Mouse (Mus musculus): ENCODE results near the gene Adam1b.

Gene Adam1b

GRCm38 (mm10) chr5:121503231-121503630, at the start of gene Adam1b:
Adam1b (minus strand) TSS chr5:121503435.
- no peak for DNase-seq (ENCODE audit: low spot score in 2 of 2)

GRCm38 (mm10) chr5:121549196-121549595, 46.0 kb upstream of the Adam1b start:
- DNase-seq (ENCODE audit: low spot score in 2 of 2) = no peak

DNA sequence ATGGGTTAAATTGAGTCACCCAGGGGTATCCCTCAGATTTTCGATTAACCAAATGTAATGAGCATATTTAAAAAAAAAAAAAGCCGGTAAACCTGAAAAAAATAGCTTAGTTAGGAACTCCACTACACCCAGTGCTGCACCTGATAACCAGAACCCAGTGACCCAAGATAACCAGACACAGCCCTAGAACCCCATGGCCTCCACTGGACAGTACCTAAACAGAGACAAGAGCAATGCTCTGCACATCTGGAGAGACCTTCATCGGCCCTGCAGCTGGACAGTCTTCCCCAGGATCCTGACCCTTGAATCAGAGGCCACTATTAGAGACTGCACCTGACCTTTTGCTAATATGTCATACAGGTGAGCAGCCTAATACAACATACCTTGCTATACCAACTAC, 43.8 kb upstream of the Adam1b start:
- no peak for DNase-seq (ENCODE audit: low spot score in 2 of 2)

DNA sequence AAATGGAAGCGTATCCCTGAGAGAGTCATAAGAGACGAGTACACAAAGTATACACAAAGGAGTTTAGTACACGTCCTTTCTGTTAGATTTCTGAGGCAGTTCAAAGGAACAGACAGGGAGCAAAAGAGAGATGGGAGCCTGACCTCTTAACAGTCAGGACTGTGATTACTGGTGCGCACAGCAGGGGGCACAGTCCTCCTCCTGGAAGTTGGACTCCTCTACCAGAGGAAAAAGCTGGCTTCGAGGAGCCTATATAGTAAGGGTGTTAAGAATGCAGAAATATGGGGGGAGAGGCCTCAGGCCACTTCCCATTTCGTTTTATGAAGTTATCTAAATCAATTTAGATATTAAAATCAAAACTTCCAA, 43.3 kb upstream of the Adam1b start:
- DNase-seq (ENCODE audit: low spot score in 2 of 2) = peak; percentile 32 to 41

- DNase-seq (ENCODE audit: low spot score in 2 of 2) = peak; percentile 95 to 97
Measured at GRCm38 (mm10) chr5:121545793-121546529, 42.7 kb upstream of the Adam1b start, which contains the start of gene Mapkapk5. Mapkapk5 (minus strand) TSS chr5:121545905.

DNA sequence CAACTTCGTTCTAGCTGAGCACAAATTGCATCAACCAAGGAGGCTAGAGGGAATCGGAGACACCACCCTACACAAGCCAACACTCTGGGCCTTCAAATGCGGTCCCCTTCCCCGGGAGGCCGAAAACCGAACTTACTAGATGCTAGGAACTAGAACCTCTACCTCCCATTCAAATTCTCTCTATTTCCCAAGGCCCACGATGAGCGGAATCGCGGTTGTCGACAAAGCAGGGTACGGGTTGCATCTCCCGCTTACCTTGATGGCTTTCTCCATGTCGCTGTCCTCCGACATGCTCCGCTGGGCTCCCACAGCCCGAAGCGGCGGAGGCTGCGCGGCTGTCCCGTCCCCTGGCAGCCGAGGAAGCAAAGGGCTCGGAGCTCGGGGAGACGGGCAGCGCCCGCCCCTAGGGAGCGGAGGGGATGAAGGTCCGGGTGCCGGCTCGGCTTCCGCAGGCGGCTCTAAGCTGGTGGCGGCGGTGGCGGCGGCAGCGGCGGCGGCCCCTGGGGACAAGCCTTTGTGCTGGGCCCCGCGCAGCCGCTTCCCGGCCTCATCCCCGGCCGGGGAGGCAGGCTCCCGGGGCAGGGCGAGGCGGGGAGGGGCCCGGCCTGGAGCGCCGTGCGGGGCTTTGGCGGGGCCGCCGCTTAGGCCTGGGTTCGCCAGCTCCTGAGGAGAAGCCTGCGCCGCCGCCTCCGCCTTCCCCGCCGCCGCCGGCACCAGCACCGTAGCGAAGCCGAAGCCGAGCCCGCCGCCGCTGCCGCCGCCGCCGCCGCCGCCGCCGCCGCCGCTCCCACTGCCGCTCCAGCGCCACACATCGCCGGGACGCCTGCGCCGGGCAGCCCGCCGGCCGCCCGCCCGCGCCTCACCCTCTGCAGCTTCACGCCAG, 41.9 kb upstream of the Adam1b start, which contains the start of the genes Adam1a and Gm42878:
Gene Adam1a (minus strand): TSS at position 573 of the 883 bp plus-strand sequence.
Gene Gm42878 (minus strand): TSS at position 573 of the 883 bp plus-strand sequence.
- DNase-seq (ENCODE audit: low spot score in 2 of 2) = peak; percentile 34 to 47

DNA sequence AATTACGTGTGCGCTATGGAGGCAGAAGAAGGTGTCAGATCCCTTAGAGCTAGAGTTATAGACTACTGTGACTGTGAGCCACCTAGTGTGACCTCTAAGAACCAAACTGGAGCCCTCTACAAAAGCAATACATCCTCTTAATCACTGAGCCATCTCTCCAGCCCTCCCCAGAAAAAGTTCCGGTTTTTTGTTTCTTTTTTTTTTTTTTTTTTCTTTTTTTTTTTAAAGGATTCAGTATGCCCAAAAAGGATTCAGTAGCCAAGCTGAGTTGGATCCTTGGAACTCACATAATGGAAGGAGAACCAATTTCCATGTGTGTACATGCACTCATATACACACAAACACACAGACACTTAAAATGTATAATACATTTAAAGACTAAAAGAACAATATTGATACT, 40.1 kb upstream of the Adam1b start:
- no peak for DNase-seq (ENCODE audit: low spot score in 2 of 2)

DNA sequence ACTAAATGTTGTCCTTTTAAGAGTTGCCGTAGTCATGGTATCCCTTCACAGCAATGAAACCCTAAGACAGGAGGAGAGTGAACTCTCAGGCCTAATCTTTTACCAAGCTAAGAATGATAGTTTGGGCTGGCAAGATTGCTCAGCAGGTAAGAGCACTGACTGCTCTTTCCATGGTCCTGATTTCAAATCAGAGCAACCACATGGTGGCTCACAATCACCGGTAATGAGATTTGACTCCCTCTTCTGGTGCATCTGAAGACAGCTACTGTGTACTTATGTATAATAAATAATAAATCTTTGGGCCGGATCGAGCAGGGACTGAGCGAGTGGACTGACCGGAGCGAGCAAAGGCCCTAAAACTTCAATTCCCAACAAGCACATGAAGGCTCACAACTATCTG, 38.0 kb upstream of the Adam1b start:
- DNase-seq (ENCODE audit: low spot score in 2 of 2) = no peak

DNA sequence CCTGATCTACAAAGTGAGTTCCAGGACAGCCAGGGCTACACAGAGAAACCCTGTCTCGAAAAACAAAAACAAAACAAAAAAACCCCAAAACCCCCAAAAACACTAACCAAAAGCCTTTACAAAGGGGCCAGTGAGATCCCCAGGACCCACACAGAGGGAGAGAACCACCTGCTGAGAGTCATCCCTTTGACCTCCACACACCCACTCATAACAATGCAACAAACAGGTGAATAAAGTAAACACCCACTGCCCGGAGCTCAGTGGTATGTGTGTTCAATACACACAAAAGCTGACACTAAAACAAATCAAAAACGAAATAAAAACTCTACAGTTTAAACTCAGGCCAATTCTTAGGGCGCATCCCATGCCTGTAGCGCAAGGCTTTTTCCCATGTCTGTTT, 36.8 kb upstream of the Adam1b start:
- no peak for DNase-seq (ENCODE audit: low spot score in 2 of 2)

GRCm38 (mm10) chr5:121537588-121537987, 34.4 kb upstream of the Adam1b start:
- DNase-seq (ENCODE audit: low spot score in 2 of 2) = no peak

GRCm38 (mm10) chr5:121536921-121537555, 33.8 kb upstream of the Adam1b start:
- DNase-seq (ENCODE audit: low spot score in 2 of 2) = no peak

DNA sequence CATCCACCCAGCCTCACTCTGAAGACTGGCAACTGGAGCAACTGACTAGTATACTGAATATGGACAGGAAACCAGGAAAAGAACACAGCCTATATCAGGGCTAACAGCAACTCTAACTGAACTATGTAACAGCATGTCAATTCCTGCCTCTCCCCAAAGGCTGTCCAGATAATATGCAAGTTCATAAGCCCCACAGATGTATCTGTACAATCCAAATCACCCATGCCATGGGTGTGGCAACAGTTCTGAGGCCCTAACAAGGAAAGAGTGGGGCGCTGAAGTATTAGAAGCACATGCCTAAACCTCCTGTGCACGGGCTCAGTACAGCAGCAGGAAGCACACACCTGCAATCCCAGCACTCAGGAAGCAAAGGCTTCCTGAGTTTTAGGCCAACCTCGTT, 31.9 kb upstream of the Adam1b start:
- DNase-seq (ENCODE audit: low spot score in 2 of 2) = no peak

DNA sequence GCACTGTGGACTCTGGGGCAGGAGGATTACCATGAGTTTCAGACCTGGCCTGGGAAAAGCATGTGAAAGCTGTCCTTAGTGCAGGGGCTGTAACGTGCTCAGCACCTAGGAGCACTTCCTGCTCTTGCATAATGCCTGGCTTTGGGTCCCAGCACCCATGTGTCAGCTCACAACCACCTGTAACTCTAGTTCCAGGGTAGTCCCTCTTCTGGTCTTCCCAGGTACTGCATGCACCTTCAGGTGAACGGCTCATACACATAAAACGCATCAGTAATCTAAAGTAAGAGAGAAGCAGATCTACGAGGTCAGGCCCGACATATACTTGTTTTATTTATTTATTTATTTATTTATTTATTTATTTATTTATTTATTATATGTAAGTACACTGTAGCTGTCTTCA, 31.3 kb upstream of the Adam1b start:
- DNase-seq (ENCODE audit: low spot score in 2 of 2) = peak in 1 of 2 experiments; percentile 19

GRCm38 (mm10) chr5:121526961-121527360, 23.7 kb upstream of the Adam1b start:
- DNase-seq (ENCODE audit: low spot score in 2 of 2) = no peak

DNA sequence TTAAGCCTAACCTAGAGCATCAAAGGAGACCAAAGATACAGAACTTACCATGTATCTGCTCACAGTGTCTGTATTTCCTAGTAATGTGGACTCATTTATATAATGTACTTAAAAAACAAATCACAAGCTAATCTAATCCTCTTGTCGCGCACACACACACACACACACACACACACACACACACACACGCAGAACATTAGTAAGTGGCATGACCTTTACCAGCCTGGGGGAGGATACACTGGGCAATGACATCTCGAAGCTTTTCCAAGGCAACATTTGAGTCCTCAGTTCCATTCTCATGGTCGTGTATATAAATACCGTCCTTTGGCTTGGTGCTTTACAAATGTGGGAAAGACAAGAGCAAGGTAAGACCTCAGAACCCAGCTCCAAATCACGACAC, 23.3 kb upstream of the Adam1b start:
- DNase-seq (ENCODE audit: low spot score in 2 of 2) = no peak

DNA sequence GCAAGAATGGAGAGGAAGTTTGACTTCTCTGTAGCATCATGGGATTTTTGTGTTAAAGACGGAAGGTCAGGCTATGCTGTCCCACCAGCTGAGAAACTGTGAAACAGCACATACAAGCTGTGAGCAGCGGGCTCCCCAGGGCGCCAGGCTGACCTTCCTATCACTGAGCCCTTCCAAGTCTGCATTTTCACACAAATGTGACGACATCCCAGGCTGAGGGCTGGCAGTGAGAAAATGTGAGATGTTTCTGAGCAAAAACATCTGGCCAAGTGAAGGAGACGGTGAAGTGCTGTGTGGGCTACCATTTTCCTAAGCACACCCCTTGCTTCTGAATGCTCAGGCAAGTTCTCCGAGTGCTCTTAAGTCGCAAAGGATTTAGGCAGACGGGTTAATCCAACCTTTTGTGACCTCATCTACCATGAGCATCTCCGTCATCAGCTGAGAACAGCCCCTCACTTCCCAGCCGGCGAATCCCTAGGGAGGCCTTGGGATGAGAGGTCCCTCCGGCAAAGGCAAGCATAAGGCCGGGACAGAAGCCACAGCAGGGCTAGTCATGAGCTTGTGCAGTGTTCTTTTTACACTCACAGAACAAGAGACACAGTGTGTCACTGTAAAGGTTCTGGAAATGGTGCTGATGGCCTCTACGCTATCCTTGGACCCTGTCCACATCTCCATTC, 22.7 kb upstream of the Adam1b start:
- no peak for DNase-seq (ENCODE audit: low spot score in 2 of 2)

DNA sequence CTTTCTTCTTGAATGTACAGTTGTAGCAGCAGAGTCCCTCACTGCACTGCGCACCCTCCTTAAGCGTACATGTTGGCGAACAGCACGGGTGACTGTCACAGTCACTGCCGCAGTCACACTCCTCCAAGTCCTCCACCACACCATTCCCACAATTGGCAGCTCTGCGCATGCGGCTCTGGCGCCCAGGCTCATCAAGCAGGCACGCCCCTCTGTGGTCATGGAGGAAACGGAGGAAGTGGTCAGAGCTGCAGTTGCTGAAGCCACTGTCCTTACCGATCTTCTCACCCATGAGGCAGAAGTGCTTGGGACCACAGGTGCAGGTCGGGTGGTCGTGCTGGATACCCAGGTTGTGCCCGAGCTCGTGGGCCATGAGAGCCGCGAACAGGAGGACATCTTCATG, 16.5 kb upstream of the Adam1b start:
- peak; percentile 53 to 76 for DNase-seq (ENCODE audit: low spot score in 2 of 2)

DNA sequence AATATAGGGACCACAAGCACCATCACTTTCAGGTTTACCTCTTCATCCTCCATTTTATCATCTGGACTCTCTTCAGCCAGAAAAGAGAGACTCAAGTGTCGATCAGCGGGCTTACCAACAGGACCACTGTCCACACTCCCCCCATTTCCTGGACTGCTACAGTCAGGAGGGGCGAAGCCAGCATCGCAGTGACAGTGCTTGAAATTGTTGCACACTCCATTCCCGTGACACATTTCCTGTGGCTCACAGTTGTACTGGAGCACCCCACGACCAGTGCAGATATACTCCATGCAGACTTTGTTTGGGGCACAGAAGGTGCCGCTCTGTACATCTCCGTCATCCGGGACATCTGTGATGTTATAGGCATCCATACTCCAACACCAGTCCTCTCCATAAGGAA, 15.7 kb upstream of the Adam1b start:
- DNase-seq (ENCODE audit: low spot score in 2 of 2) = no peak

- DNase-seq (ENCODE audit: low spot score in 2 of 2) = no peak
Measured at GRCm38 (mm10) chr5:121510009-121510408, 6.8 kb upstream of the Adam1b start.

DNA sequence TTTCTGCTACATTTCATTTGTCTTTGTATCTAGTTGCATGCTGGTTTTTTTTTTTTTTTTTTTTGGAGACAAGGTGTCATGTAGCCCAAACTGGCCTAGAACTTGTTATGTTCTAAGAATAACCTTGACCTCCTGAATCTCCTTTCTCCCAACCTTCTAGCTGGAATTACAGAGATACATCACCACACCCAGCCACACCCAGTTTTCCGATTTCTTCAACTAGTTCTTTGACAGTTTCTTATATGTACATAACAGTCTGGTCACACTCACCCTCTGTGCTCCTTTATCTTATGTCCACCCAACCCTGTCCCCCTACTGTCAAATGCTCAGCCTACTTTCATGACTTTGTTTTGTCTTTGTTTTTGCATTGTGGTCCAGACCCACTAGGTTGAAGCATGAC, 3.6 kb upstream of the Adam1b start:
- no peak for DNase-seq (ENCODE audit: low spot score in 2 of 2)

- DNase-seq (ENCODE audit: low spot score in 2 of 2) = peak; percentile 43 to 67
Measured at GRCm38 (mm10) chr5:121501424-121501996, 1.7 kb downstream of the Adam1b start.
